Mouse (Mus musculus): ENCODE results near the gene Pygl.
A peak's percentile ranks its signal among the peaks of the same experiment; 100 is the strongest.
"Not testable (repeated sequence)": the region's sequence is repeated elsewhere in the genome, so short reads cannot be mapped to it uniquely, and the experiment has no call there.

Pygl gene

DNA sequence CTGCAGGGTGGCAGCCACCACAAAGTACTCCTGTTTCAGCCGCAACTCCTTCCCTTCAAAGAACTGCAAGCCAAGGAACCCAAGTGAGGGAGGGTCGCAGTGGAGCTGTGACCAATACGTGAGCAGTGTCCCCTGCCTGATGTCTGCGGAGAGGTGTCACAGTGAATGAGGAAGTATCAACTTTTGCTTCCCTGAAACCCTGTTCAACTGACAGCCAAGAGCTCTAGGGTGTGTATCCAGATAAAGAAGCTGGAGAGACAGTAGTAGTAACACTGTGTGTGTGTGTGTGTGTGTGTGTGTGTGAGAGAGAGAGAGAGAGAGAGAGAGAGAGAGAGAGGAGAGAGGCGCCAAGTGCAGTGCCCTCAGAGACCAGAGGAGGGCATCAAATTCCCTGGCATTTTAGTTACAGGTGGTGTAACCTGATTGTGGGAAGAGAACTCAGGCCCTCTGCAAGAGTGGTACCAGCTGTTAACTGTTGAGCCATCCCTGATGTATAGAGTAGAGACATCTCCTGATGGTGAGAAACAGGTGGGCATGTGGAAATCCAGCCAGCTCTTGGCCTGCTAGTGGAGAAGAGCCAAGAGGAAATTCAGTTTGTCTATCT, 29.3 kb downstream of the Pygl start:
- Histone ChIP-seq H3K27me3 (ENCODE audit: insufficient read depth, low read length) (peaks cover 17% of the 10 kb centered on the region), H3K9me3 (ENCODE audit: low read length) (no peaks in the 10 kb centered on the region), H3K4me1 (replicated peaks; ENCODE audit: low read depth, low read length) (peaks cover 23% of the 10 kb centered on the region), H3K4me3 (replicated peaks; ENCODE audit: low read length) (no peak overlapping the region), H3K36me3 (ENCODE audit: insufficient read depth, low read length) (no peaks in the 10 kb centered on the region)
- TF ChIP-seq CTCF (conservative IDR thresholded peaks at IDR 0.05; ENCODE audit: low read length) (0 out of 2 replicates have a peak, but pooled peaks have one; percentile 6), NANOG (IDR thresholded peaks at IDR 0.05; ENCODE audit: borderline replicate concordance, low read length) (no peak)

DNA sequence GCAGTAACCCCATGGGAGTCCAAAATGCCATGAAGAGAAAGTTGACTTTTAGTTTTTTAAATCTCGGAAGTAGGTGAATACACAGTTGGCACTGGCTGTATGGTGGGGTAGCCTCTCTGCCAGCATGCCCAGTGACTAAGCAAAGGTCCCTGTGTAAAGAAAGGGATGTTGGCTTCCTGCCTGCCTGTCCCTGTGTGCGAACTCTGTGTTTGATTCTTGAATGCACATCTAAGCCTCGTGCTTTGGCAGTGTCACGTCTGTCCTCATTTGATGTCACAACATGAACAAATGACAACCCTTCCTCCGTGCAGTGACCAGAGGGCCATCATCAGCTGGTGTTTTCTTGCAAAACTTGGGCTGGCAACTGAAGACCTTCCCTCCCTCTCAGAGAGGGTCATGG, 34.9 kb downstream of the Pygl start:
- no peaks in the 10 kb centered on the region for H3K9me3 ChIP-seq (ENCODE audit: low read length)
- no peaks in the 10 kb centered on the region for H3K36me3 ChIP-seq (ENCODE audit: insufficient read depth, low read length)

DNA sequence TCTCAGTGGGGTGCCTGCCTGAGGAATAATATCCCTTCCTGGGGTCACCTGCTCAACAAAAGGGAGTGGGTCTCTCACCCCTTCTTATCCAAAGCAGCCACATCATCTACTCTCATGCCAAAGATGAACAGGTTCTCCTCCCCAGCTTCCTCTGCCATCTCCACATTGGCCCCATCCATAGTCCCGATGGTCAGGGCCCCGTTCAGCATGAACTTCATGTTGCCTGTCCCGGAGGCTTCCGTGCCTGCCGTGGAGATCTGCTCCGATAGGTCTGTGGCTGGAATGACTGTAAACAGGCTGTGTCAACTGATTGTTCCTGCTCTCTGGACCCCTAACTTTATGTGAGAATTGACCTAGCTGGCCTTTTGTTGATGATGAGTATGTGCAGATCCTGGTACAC, 35.9 kb downstream of the Pygl start:
- peaks cover 10% of the 10 kb centered on the region; the same call in 1 of the 2 replicates for H3K27me3 ChIP-seq (ENCODE audit: insufficient read depth, low read length)
- no peak for TF ChIP-seq CTCF (conservative IDR thresholded peaks at IDR 0.05; ENCODE audit: low read length)
- no peak for TF ChIP-seq NANOG (IDR thresholded peaks at IDR 0.05; ENCODE audit: borderline replicate concordance, low read length)
- TF ChIP-seq POU5F1 (IDR thresholded peaks at IDR 0.05; ENCODE audit: borderline replicate concordance, low read length), result no peak

More for the DNA sequence above, 34.9 kb downstream of the Pygl start:
- no peak for TF ChIP-seq NANOG (IDR thresholded peaks at IDR 0.05; ENCODE audit: borderline replicate concordance, low read length)
- TF ChIP-seq POU5F1 (IDR thresholded peaks at IDR 0.05; ENCODE audit: borderline replicate concordance, low read length), result no peak
- TF ChIP-seq CTCF (conservative IDR thresholded peaks at IDR 0.05; ENCODE audit: low read length), result no peak
- no peak overlapping the region for H3K4me3 ChIP-seq (replicated peaks; ENCODE audit: low read length)
- H3K27me3 ChIP-seq (ENCODE audit: insufficient read depth, low read length), result peaks cover 13% of the 10 kb centered on the region
- peaks cover 29% of the 10 kb centered on the region for H3K4me1 ChIP-seq (replicated peaks; ENCODE audit: low read depth, low read length)

DNA sequence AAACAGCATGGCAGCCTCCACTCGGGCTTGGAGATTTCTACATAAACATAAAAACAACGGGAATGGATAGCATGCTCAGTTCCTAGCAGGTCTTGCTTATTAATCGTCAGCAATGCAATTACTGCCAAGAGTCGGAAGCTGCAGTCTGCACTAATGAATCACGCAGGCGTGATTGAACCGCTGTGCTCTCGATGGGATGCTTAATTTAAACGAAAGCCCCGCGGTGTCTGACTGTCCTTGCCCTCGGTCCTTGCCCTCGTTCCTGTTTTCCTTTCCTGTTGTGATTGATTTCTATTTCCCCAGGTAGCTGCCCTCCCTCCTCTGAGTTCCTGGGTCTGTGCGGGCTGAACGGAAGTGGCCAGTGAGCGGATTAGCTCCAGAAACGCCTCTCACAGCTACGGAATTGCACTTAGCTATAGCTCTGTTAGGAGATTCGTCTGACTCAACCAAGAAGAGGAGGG, 39.0 kb downstream of the Pygl start:
- 0 out of 2 replicates have a peak overlapping the region, but pooled peaks have one; percentile 11 for H3K4me3 ChIP-seq (replicated peaks; ENCODE audit: low read length)
- H3K36me3 ChIP-seq (ENCODE audit: insufficient read depth, low read length), result no peaks in the 10 kb centered on the region
- H3K4me1 ChIP-seq (replicated peaks; ENCODE audit: low read depth, low read length), result peaks cover 11% of the 10 kb centered on the region
- TF ChIP-seq CTCF (conservative IDR thresholded peaks at IDR 0.05; ENCODE audit: low read length) (no peak), NANOG (IDR thresholded peaks at IDR 0.05; ENCODE audit: borderline replicate concordance, low read length) (no peak), POU5F1 (IDR thresholded peaks at IDR 0.05; ENCODE audit: borderline replicate concordance, low read length) (no peak)
- 0 out of 2 replicates have a peak, but pooled peaks cover 7% of the 10 kb centered on the region for H3K27me3 ChIP-seq (ENCODE audit: insufficient read depth, low read length)
- H3K9me3 ChIP-seq (ENCODE audit: low read length), result no peaks in the 10 kb centered on the region

More for the DNA sequence above, 35.9 kb downstream of the Pygl start:
- peaks cover 26% of the 10 kb centered on the region for H3K4me1 ChIP-seq (replicated peaks; ENCODE audit: low read depth, low read length)
- no peaks in the 10 kb centered on the region for H3K9me3 ChIP-seq (ENCODE audit: low read length)
- H3K36me3 ChIP-seq (ENCODE audit: insufficient read depth, low read length), result no peaks in the 10 kb centered on the region
- no peak overlapping the region for H3K4me3 ChIP-seq (replicated peaks; ENCODE audit: low read length)

DNA sequence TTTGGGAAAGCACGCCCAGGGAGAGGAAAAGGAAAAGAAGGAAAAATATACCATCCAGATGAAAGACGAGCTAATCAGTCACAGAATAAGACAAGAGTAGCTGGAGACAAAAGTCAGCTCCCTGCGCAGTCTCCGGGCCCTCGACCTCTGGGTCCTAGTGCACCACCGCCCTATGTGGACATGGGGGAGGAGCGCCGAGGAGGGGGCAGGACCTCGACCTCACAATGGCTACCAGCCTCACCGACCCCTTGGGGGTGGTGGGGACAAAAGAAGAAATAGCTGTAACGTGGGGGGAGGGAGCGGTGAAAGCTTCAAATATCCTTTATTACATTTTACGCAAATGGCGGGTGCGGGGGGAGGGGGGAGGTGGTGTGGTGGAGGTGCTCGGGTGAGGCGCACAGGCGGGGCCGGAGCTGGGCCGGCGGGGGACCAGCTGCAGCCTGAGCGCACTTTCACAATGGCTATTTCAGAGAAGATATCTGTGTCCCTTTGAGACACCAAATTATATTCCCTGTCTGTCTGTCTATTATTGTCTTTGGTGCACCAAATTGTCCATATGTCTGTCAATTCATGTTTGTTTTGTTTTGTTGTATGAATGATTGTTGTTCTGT, 47.0 kb downstream of the Pygl start:
- TF ChIP-seq POU5F1 (IDR thresholded peaks at IDR 0.05; ENCODE audit: borderline replicate concordance, low read length), result no peak
- TF ChIP-seq CTCF (conservative IDR thresholded peaks at IDR 0.05; ENCODE audit: low read length), result no peak
- no peak for TF ChIP-seq NANOG (IDR thresholded peaks at IDR 0.05; ENCODE audit: borderline replicate concordance, low read length)
- Histone ChIP-seq H3K27me3 (ENCODE audit: insufficient read depth, low read length) (no peaks in the 10 kb centered on the region), H3K36me3 (ENCODE audit: insufficient read depth, low read length) (no peaks in the 10 kb centered on the region), H3K4me1 (replicated peaks; ENCODE audit: low read depth, low read length) (no peaks in the 10 kb centered on the region), H3K9me3 (ENCODE audit: low read length) (peaks cover 30% of the 10 kb centered on the region), H3K4me3 (replicated peaks; ENCODE audit: low read length) (no peak overlapping the region)

DNA sequence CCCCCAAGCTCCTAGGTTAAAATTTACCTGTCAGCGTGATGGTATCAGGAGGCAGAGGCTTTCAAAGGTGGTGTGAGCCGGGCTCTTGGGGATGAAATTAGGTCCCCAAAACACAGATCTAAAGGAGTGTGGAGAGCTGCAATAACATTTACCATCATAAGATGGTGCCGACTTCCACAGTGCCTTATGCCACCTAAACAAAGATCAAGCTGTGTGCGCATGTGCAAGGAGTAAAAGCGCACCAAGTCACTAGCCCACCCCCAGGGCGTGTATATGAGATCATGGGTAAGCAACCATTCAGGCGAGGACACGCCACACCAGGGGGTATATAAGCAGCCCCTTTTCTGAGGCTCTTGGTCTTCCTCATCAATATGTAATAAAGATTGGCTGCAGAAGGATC, 47.8 kb downstream of the Pygl start:
- H3K9me3 ChIP-seq (ENCODE audit: low read length), result peaks cover 30% of the 10 kb centered on the region
- H3K4me1 ChIP-seq (replicated peaks; ENCODE audit: low read depth, low read length); H3K27me3 ChIP-seq (ENCODE audit: insufficient read depth, low read length); H3K36me3 ChIP-seq (ENCODE audit: insufficient read depth, low read length); H3K4me3 ChIP-seq (replicated peaks; ENCODE audit: low read length): not testable (repeated sequence)

GRCm38 (mm10) chr12:70169969-70170368, 61.3 kb downstream of the Pygl start:
- no peak for TF ChIP-seq POU5F1 (IDR thresholded peaks at IDR 0.05; ENCODE audit: borderline replicate concordance, low read length)
- TF ChIP-seq NANOG (IDR thresholded peaks at IDR 0.05; ENCODE audit: borderline replicate concordance, low read length), result no peak
- TF ChIP-seq CTCF (conservative IDR thresholded peaks at IDR 0.05; ENCODE audit: low read length), result no peak
- H3K27me3 ChIP-seq (ENCODE audit: insufficient read depth, low read length), result no peaks in the 10 kb centered on the region
- no peaks in the 10 kb centered on the region for H3K4me1 ChIP-seq (replicated peaks; ENCODE audit: low read depth, low read length)
- H3K36me3 ChIP-seq (ENCODE audit: insufficient read depth, low read length), result no peaks in the 10 kb centered on the region
- H3K9me3 ChIP-seq (ENCODE audit: low read length), result no peaks in the 10 kb centered on the region
- no peak overlapping the region for H3K4me3 ChIP-seq (replicated peaks; ENCODE audit: low read length)

DNA sequence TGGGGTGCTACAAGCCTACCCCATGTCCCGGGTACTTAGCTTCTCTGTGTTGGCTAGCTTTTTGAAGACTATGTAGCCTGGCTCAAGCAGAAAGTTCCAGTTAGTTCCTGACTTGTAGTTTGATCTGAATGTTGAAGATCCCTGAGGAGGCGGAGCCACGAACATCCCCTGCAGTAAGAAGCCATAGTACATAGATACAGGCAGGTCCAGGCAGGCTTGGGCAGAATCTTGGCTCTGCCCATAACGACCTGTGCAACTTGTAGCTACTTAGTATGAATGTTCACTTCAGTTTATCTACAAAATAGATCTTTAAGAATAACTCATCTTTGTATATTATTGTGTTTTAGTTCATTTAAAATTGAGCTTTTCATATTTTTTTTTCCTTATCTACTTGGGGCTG, 63.3 kb downstream of the Pygl start:
- no peak for TF ChIP-seq POU5F1 (IDR thresholded peaks at IDR 0.05; ENCODE audit: borderline replicate concordance, low read length)
- TF ChIP-seq CTCF (conservative IDR thresholded peaks at IDR 0.05; ENCODE audit: low read length), result no peak
- no peak for TF ChIP-seq NANOG (IDR thresholded peaks at IDR 0.05; ENCODE audit: borderline replicate concordance, low read length)
- Histone ChIP-seq H3K36me3 (ENCODE audit: insufficient read depth, low read length) (no peaks in the 10 kb centered on the region), H3K4me3 (replicated peaks; ENCODE audit: low read length) (no peak overlapping the region), H3K9me3 (ENCODE audit: low read length) (no peaks in the 10 kb centered on the region), H3K4me1 (replicated peaks; ENCODE audit: low read depth, low read length) (no peaks in the 10 kb centered on the region), H3K27me3 (ENCODE audit: insufficient read depth, low read length) (no peaks in the 10 kb centered on the region)

DNA sequence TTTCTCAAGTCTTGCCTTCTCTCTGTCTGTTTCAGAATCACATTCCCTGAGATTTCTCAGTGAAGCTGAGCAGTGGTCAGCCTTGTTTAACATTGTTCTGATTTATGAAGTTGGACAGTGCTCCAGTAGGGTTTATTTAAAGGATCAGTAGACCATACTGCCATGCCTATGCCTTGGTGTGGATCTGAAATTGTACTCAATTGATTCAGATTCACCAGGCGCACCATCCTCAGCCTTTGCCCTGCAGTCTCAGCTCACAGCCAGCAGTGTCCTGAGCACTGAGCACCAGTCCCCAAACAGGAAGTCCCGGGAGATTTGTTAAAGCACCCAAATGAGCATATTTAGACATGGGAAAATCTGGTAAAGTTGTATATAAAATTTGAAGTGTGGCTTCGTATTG, 66.5 kb downstream of the Pygl start:
- Histone ChIP-seq H3K36me3 (ENCODE audit: insufficient read depth, low read length) (no peaks in the 10 kb centered on the region), H3K9me3 (ENCODE audit: low read length) (no peaks in the 10 kb centered on the region), H3K4me1 (replicated peaks; ENCODE audit: low read depth, low read length) (no peaks in the 10 kb centered on the region), H3K27me3 (ENCODE audit: insufficient read depth, low read length) (no peaks in the 10 kb centered on the region), H3K4me3 (replicated peaks; ENCODE audit: low read length) (no peak overlapping the region)
- TF ChIP-seq CTCF (conservative IDR thresholded peaks at IDR 0.05; ENCODE audit: low read length) (no peak), NANOG (IDR thresholded peaks at IDR 0.05; ENCODE audit: borderline replicate concordance, low read length) (no peak), POU5F1 (IDR thresholded peaks at IDR 0.05; ENCODE audit: borderline replicate concordance, low read length) (no peak)

Measured in E14TG2a.4 (cell line).